Mouse (Mus musculus): ENCODE measurements around the gene Zfp512. TPM values are rescaled to one million over a fixed set of nuclear protein-coding genes. Genes with fewer than 3 reads are reported as not detected.
"Not testable (repeated sequence)": the region's sequence is repeated elsewhere in the genome, so short reads cannot be mapped to it uniquely, and the experiment has no call there.

Gene Zfp512
- polyA plus RNA-seq, 1 experiment from 2014 or later = 77.5 TPM

DNA sequence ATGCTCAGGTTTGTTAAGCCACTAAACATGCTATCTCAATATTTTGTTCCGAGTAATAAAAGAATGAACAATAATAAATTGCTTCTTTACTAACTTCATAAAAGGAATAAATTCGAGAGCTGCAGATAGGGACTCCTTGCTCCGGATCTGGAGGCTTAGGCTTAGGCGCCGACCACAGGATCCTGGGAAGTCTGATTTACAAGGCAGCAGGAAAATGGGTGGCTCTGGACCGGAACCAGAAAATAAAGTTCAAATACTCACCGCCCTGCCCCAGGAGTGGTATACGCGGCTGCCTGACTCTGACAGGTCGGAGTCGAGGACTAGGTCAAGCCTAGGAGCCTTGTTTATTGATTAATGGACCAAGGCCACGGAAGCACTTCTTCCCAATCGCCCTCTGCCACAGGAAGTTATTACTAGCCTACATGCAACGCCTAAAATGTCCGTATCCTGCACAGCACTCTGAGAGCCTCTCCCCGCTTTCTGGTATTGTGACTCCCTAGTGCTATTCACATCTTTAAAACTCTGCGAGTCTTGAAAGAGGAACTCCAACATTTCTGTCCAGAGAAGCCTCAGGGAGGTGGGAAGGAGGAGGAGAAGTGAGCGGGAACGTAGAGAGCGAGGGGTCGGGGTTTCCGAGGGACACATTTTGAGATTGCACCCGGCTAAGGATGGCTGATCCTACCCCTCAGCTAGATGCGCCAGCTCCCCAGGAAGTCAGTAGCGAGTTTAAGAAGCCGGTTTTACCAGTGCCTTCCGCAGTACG lies 74.3 kb downstream of the Zfp512 start, which contains the start of gene Slc4a1ap:
Gene Slc4a1ap, plus strand, starts transcription at position 642 of the 763 bp plus-strand sequence.
- ATAC-seq (ENCODE audit: insufficient read depth, low FRiP score, low TSS enrichment) = peak; percentile 81
- Histone ChIP-seq H3K27me3 (ENCODE audit: control insufficient read depth, insufficient read depth, low read length) (no peaks in the 10 kb centered on the region), H3K9ac (ENCODE audit: low read length) (peak within 1 kb of the TSS; percentile 88), H3K27ac (ENCODE audit: low read depth, low read length) (peak within 1 kb of the TSS; percentile 75), H3K9me3 (ENCODE audit: control insufficient read depth, low read length) (no peaks in the 10 kb centered on the region), H3K4me2 (ENCODE audit: low read depth) (peak within 1 kb of the TSS; percentile 75), H3K4me1 (ENCODE audit: control insufficient read depth, insufficient read depth, low read length) (peaks cover 3% of the 10 kb centered on the region; the same call in 1 of the 2 replicates), H3K36me3 (ENCODE audit: control insufficient read depth, insufficient read depth, low read length) (peaks cover 2% of the 10 kb centered on the region; the same call in 1 of the 2 replicates), H3K4me3 (ENCODE audit: low read depth, low read length) (peak within 1 kb of the TSS; percentile 96)
- peak; percentile 85 for DNase-seq (ENCODE audit: low spot score)
- under 1% methylated on average over 28 of the region's 28 CpGs for WGBS

DNA sequence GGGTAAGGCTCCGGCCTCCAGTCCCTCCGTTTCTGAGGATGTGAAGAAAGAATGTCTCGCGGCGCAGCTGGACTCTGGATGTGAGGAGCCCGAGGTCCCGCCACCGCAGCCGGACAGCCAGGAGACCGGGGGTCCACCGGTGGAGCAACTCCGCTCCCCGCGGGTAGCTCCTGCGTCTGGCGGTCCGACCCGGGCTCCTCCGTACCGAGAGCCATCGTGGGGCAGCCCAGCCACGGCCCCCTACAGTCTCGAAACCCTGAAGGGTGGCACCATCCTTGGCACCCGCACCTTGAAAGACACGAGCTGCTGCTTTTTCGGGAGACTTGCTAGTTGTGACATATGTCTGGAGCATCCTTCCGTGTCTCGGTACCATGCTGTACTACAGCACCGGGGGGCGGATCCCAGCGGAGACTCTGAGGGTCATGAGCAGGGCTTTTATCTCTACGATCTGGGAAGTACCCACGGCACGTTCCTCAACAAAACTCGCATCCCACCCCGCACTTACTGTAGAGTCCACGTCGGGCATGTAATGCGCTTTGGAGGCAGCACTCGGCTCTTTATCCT lies 75.0 kb downstream of the Zfp512 start:
- DNase-seq (ENCODE audit: low spot score) (no peak), ATAC-seq (ENCODE audit: insufficient read depth, low FRiP score, low TSS enrichment) (no peak)
- 3% methylated on average over 38 of the region's 40 CpGs for WGBS
- Histone ChIP-seq H3K9ac (ENCODE audit: low read length) (peak overlapping the region; percentile 88), H3K27ac (ENCODE audit: low read depth, low read length) (peak overlapping the region; percentile 75; the same call in 1 of the 2 replicates), H3K4me2 (ENCODE audit: low read depth) (peak overlapping the region; percentile 75), H3K27me3 (ENCODE audit: control insufficient read depth, insufficient read depth, low read length) (no peaks in the 10 kb centered on the region), H3K4me1 (ENCODE audit: control insufficient read depth, insufficient read depth, low read length) (peaks cover 3% of the 10 kb centered on the region; the same call in 1 of the 2 replicates), H3K9me3 (ENCODE audit: control insufficient read depth, low read length) (no peaks in the 10 kb centered on the region), H3K36me3 (ENCODE audit: control insufficient read depth, insufficient read depth, low read length) (peaks cover 2% of the 10 kb centered on the region; the same call in 1 of the 2 replicates), H3K4me3 (ENCODE audit: low read depth, low read length) (peak overlapping the region; percentile 96)

DNA sequence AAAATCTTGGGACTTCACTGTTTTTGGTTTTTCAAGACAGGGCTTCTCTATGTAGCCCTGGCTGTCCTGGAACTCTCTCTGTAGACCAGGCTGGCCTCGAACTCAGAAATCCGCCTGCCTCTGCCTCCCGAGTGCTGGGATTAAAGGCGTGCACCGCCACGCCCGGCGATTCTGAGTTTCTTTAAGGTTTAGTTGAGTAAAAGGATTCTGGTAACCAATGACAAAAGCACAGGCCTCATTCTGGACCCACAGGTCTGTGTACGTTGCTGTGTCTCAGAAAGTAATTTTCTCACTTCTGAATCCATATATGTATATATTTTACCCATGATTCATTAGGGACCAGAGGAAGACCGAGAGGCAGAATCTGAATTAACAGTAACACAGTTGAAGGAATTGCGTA lies 75.5 kb downstream of the Zfp512 start, which contains the start of gene Supt7l:
Gene Supt7l, minus strand, starts transcription at position 101 of the 400 bp plus-strand sequence.
- H3K4me2 ChIP-seq (ENCODE audit: low read depth) = peak within 1 kb of the TSS; percentile 75
- peak within 1 kb of the TSS; percentile 96 for H3K4me3 ChIP-seq (ENCODE audit: low read depth, low read length)
- not testable (repeated sequence) for H3K4me1 ChIP-seq (ENCODE audit: control insufficient read depth, insufficient read depth, low read length); DNase-seq (ENCODE audit: low spot score); ATAC-seq (ENCODE audit: insufficient read depth, low FRiP score, low TSS enrichment); H3K27me3 ChIP-seq (ENCODE audit: control insufficient read depth, insufficient read depth, low read length); H3K36me3 ChIP-seq (ENCODE audit: control insufficient read depth, insufficient read depth, low read length); H3K9me3 ChIP-seq (ENCODE audit: control insufficient read depth, low read length)
- peak within 1 kb of the TSS; percentile 88 for H3K9ac ChIP-seq (ENCODE audit: low read length)
- H3K27ac ChIP-seq (ENCODE audit: low read depth, low read length) = peak within 1 kb of the TSS; percentile 75
- 79% methylated on average over 11 of the region's 11 CpGs for WGBS

DNA sequence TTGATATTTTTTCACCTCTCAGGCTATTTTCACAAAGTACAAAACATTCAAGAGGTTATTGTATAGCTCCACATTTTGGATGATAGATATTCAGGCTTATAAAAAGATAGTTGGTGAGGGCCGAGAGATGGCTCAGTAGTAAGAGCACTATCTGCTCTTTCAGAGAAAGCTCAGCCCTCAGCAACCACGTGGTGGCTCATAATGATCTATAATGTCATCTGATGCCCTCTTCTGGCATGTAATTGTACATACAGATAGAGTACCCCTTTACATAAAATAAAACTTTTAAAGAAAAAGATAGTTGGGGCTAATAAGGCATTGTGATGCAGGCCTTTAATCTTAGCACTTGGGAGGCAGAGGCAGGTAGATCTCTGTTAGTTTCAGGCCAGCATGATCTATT lies 76.3 kb downstream of the Zfp512 start:
- ATAC-seq (ENCODE audit: insufficient read depth, low FRiP score, low TSS enrichment) (no peak), DNase-seq (ENCODE audit: low spot score) (no peak)
- no peaks in the 10 kb centered on the region for H3K9me3 ChIP-seq (ENCODE audit: control insufficient read depth, low read length)
- peaks cover 3% of the 10 kb centered on the region; the same call in 1 of the 2 replicates for H3K4me1 ChIP-seq (ENCODE audit: control insufficient read depth, insufficient read depth, low read length)
- no peak overlapping the region for H3K4me3 ChIP-seq (ENCODE audit: low read depth, low read length)
- H3K27me3 ChIP-seq (ENCODE audit: control insufficient read depth, insufficient read depth, low read length) = no peaks in the 10 kb centered on the region
- peaks cover 2% of the 10 kb centered on the region; the same call in 1 of the 2 replicates for H3K36me3 ChIP-seq (ENCODE audit: control insufficient read depth, insufficient read depth, low read length)
- WGBS = 76% methylated on average over 2 of the region's 2 CpGs
- H3K27ac ChIP-seq (ENCODE audit: low read depth, low read length) = no peak overlapping the region
- H3K9ac ChIP-seq (ENCODE audit: low read length) = no peak overlapping the region
- no peak overlapping the region for H3K4me2 ChIP-seq (ENCODE audit: low read depth)

Other genes starting within 250 kb of the Zfp512 start
- gene Ppm1g, start 231.7 kb upstream of the Zfp512 start, polyA plus RNA-seq (2014; fragmentation: Nextera tagmentation; extraction: Ambion mirVana) = 162 and 166 TPM in 2 replicates
- 154 and 163 TPM in 2 replicates for gene Nrbp1, start 211.6 kb upstream of the Zfp512 start, polyA plus RNA-seq (2014; fragmentation: Nextera tagmentation; extraction: Ambion mirVana)
- 0.97 and 1.2 TPM in 2 replicates for gene Gm9970, start 211.2 kb upstream of the Zfp512 start, polyA plus RNA-seq (2014; fragmentation: Nextera tagmentation; extraction: Ambion mirVana)
- gene Krtcap3, start 200.7 kb upstream of the Zfp512 start, polyA plus RNA-seq (2014; fragmentation: Nextera tagmentation; extraction: Ambion mirVana) = 2.4 and 3.0 TPM in 2 replicates
- 33.0 and 36.7 TPM in 2 replicates for gene Ift172, start 161.3 kb upstream of the Zfp512 start, polyA plus RNA-seq (2014; fragmentation: Nextera tagmentation; extraction: Ambion mirVana)
- 69.3 and 71.1 TPM in 2 replicates for gene Fndc4, start 156.4 kb upstream of the Zfp512 start, polyA plus RNA-seq (2014; fragmentation: Nextera tagmentation; extraction: Ambion mirVana)
- not detected in 2 replicates for gene Gckr, start 155.0 kb upstream of the Zfp512 start, polyA plus RNA-seq (2014; fragmentation: Nextera tagmentation; extraction: Ambion mirVana)
- 0.30 TPM in 1 of 2 replicates, not detected in the other for gene 4930548H24Rik, start 33.3 kb downstream of the Zfp512 start, polyA plus RNA-seq (2014; fragmentation: Nextera tagmentation; extraction: Ambion mirVana)
- 74.5 and 74.6 TPM in 2 replicates for gene Gpn1, start 42.3 kb downstream of the Zfp512 start, polyA plus RNA-seq (2014; fragmentation: Nextera tagmentation; extraction: Ambion mirVana)
- 30.9 and 35.4 TPM in 2 replicates for gene Slc4a1ap, start 74.6 kb downstream of the Zfp512 start, polyA plus RNA-seq (2014; fragmentation: Nextera tagmentation; extraction: Ambion mirVana)
- gene Supt7l, start 75.4 kb downstream of the Zfp512 start, polyA plus RNA-seq (2014; fragmentation: Nextera tagmentation; extraction: Ambion mirVana) = 19.5 and 21.3 TPM in 2 replicates
- gene Mrpl33, start 144.5 kb downstream of the Zfp512 start, polyA plus RNA-seq (2014; fragmentation: Nextera tagmentation; extraction: Ambion mirVana) = 214 and 225 TPM in 2 replicates
- gene Rbks, start 245.2 kb downstream of the Zfp512 start, polyA plus RNA-seq (2014; fragmentation: Nextera tagmentation; extraction: Ambion mirVana) = 3.5 and 3.8 TPM in 2 replicates
- 44.6 and 45.0 TPM in 2 replicates for gene Babam2, start 245.3 kb downstream of the Zfp512 start, polyA plus RNA-seq (2014; fragmentation: Nextera tagmentation; extraction: Ambion mirVana)